Mouse (Mus musculus): ENCODE measurements around the gene Ajm1.

Gene Ajm1

GRCm38 (mm10) chr2:25578796-25579736 lies 2.5 kb downstream of the Ajm1 start:
- H3K36me3 ChIP-seq (ENCODE audit: control insufficient read depth, insufficient read depth, low read length, poor library complexity, severe bottlenecking): no peaks in the 10 kb centered on the region; the same call in 1 of the 2 replicates
- H3K27me3 ChIP-seq (ENCODE audit: control insufficient read depth, insufficient read depth, low read length, poor library complexity, severe bottlenecking): no peaks in the 10 kb centered on the region
- DNase-seq (ENCODE audit: low read depth, low spot score): peak; percentile 22

- H3K27me3 ChIP-seq (ENCODE audit: control insufficient read depth, insufficient read depth, low read length, poor library complexity, severe bottlenecking): no peaks in the 10 kb centered on the region
- peak; percentile 35 for DNase-seq (ENCODE audit: low read depth, low spot score)
- no peaks in the 10 kb centered on the region; the same call in 1 of the 2 replicates for H3K36me3 ChIP-seq (ENCODE audit: control insufficient read depth, insufficient read depth, low read length, poor library complexity, severe bottlenecking)
Observed at GRCm38 (mm10) chr2:25577951-25578795, 3.4 kb downstream of the Ajm1 start.

GRCm38 (mm10) chr2:25576965-25577891 lies 4.3 kb downstream of the Ajm1 start:
- H3K36me3 ChIP-seq (ENCODE audit: control insufficient read depth, insufficient read depth, low read length, poor library complexity, severe bottlenecking): no peaks in the 10 kb centered on the region
- no peaks in the 10 kb centered on the region for H3K27me3 ChIP-seq (ENCODE audit: control insufficient read depth, insufficient read depth, low read length, poor library complexity, severe bottlenecking)
- DNase-seq (ENCODE audit: low read depth, low spot score): peak; percentile 46

GRCm38 (mm10) chr2:25576028-25576850 lies 5.3 kb downstream of the Ajm1 start:
- H3K27me3 ChIP-seq (ENCODE audit: control insufficient read depth, insufficient read depth, low read length, poor library complexity, severe bottlenecking): no peaks in the 10 kb centered on the region
- DNase-seq (ENCODE audit: low read depth, low spot score): no peak
- H3K36me3 ChIP-seq (ENCODE audit: control insufficient read depth, insufficient read depth, low read length, poor library complexity, severe bottlenecking): no peaks in the 10 kb centered on the region

GRCm38 (mm10) chr2:25575432-25576027 lies 6.0 kb downstream of the Ajm1 start:
- peak; percentile 46 for DNase-seq (ENCODE audit: low read depth, low spot score)
- no peaks in the 10 kb centered on the region for H3K36me3 ChIP-seq (ENCODE audit: control insufficient read depth, insufficient read depth, low read length, poor library complexity, severe bottlenecking)
- H3K27me3 ChIP-seq (ENCODE audit: control insufficient read depth, insufficient read depth, low read length, poor library complexity, severe bottlenecking): no peaks in the 10 kb centered on the region

- H3K36me3 ChIP-seq (ENCODE audit: control insufficient read depth, insufficient read depth, low read length, poor library complexity, severe bottlenecking): no peaks in the 10 kb centered on the region
- peak; percentile 96 for DNase-seq (ENCODE audit: low read depth, low spot score)
Observed at GRCm38 (mm10) chr2:25574579-25575431, 6.8 kb downstream of the Ajm1 start, which contains the start of the genes Mamdc4 and Phpt1. TSS of gene Mamdc4 (minus strand) at chr2:25574845. TSS of gene Phpt1 (minus strand) at chr2:25575224.

GRCm38 (mm10) chr2:25574136-25574535 lies 7.4 kb downstream of the Ajm1 start:
- no peak for DNase-seq (ENCODE audit: low read depth, low spot score)

More at GRCm38 (mm10) chr2:25574579-25575431, 6.8 kb downstream of the Ajm1 start, which contains the start of the genes Mamdc4 and Phpt1:
- H3K27me3 ChIP-seq (ENCODE audit: control insufficient read depth, insufficient read depth, low read length, poor library complexity, severe bottlenecking): no peaks in the 10 kb centered on the region

GRCm38 (mm10) chr2:25573068-25573467 lies 8.5 kb downstream of the Ajm1 start:
- Histone ChIP-seq H3K27me3 (ENCODE audit: control insufficient read depth, insufficient read depth, low read length, poor library complexity, severe bottlenecking) (no peaks in the 10 kb centered on the region), H3K36me3 (ENCODE audit: control insufficient read depth, insufficient read depth, low read length, poor library complexity, severe bottlenecking) (no peaks in the 10 kb centered on the region)
- no peak for DNase-seq (ENCODE audit: low read depth, low spot score)

More at GRCm38 (mm10) chr2:25574136-25574535, 7.4 kb downstream of the Ajm1 start:
- H3K36me3 ChIP-seq (ENCODE audit: control insufficient read depth, insufficient read depth, low read length, poor library complexity, severe bottlenecking): no peaks in the 10 kb centered on the region
- no peaks in the 10 kb centered on the region for H3K27me3 ChIP-seq (ENCODE audit: control insufficient read depth, insufficient read depth, low read length, poor library complexity, severe bottlenecking)

- no peak for DNase-seq (ENCODE audit: low read depth, low spot score)
- Histone ChIP-seq H3K36me3 (ENCODE audit: control insufficient read depth, insufficient read depth, low read length, poor library complexity, severe bottlenecking) (no peaks in the 10 kb centered on the region), H3K27me3 (ENCODE audit: control insufficient read depth, insufficient read depth, low read length, poor library complexity, severe bottlenecking) (no peaks in the 10 kb centered on the region)
Observed at GRCm38 (mm10) chr2:25571221-25571620, 10.3 kb downstream of the Ajm1 start.

GRCm38 (mm10) chr2:25569323-25569722 lies 12.2 kb downstream of the Ajm1 start:
- DNase-seq (ENCODE audit: low read depth, low spot score): no peak
- H3K36me3 ChIP-seq (ENCODE audit: control insufficient read depth, insufficient read depth, low read length, poor library complexity, severe bottlenecking): no peaks in the 10 kb centered on the region

GRCm38 (mm10) chr2:25568473-25569019 lies 13.0 kb downstream of the Ajm1 start:
- DNase-seq (ENCODE audit: low read depth, low spot score): no peak
- Histone ChIP-seq H3K27me3 (ENCODE audit: control insufficient read depth, insufficient read depth, low read length, poor library complexity, severe bottlenecking) (no peaks in the 10 kb centered on the region), H3K36me3 (ENCODE audit: control insufficient read depth, insufficient read depth, low read length, poor library complexity, severe bottlenecking) (no peaks in the 10 kb centered on the region)

More at GRCm38 (mm10) chr2:25569323-25569722, 12.2 kb downstream of the Ajm1 start:
- H3K27me3 ChIP-seq (ENCODE audit: control insufficient read depth, insufficient read depth, low read length, poor library complexity, severe bottlenecking): no peaks in the 10 kb centered on the region

- no peak for DNase-seq (ENCODE audit: low read depth, low spot score)
Observed at GRCm38 (mm10) chr2:25566558-25566957, 15.0 kb downstream of the Ajm1 start.

More at GRCm38 (mm10) chr2:25566558-25566957, 15.0 kb downstream of the Ajm1 start:
- no peaks in the 10 kb centered on the region for H3K27me3 ChIP-seq (ENCODE audit: control insufficient read depth, insufficient read depth, low read length, poor library complexity, severe bottlenecking)
- H3K36me3 ChIP-seq (ENCODE audit: control insufficient read depth, insufficient read depth, low read length, poor library complexity, severe bottlenecking): no peaks in the 10 kb centered on the region; the same call in 1 of the 2 replicates

Measured in splenic B cell, adult 2 months (primary cell).